Mouse (Mus musculus) liver, embryonic 12.5 days (tissue): Measurements from ENCODE around the gene Zfyve1. TPM values are rescaled to one million over a fixed set of nuclear protein-coding genes. Genes with fewer than 3 reads are reported as not detected.
A peak's percentile ranks its signal among the peaks of the same experiment; 100 is the strongest.
"Not testable (repeated sequence)": the region's sequence is repeated elsewhere in the genome, so short reads cannot be mapped to it uniquely, and the experiment has no call there.

Source experiments
- ATAC-seq: fragments of 200-750 bp; cut with Nextera tagmentation; 2 replicates; pipeline ENCODE4 v1.8.0; 2017; ENCODE audit warnings: moderate number of reproducible peaks, mild to moderate bottlenecking, moderate library complexity
- H3K27ac ChIP-seq: fragments of 300-500 bp; sonication (generic); 2 replicates; pipeline ENCODE4 v1.5.1; 2016; ENCODE audit warnings: mild to moderate bottlenecking
- H3K27me3 ChIP-seq: fragments of 300-500 bp; sonication (generic); replicated peaks from 2 replicates; pipeline ENCODE4 v1.6.1; 2016; ENCODE audit warnings: mild to moderate bottlenecking, moderate library complexity
- H3K36me3 ChIP-seq: fragments of 300-500 bp; sonication (generic); 2 replicates; pipeline ENCODE4 v1.6.1; 2016; ENCODE audit warnings: mild to moderate bottlenecking, moderate library complexity
- H3K4me1 ChIP-seq: fragments of 300-500 bp; sonication (generic); 2 replicates; pipeline ENCODE4 v1.6.1; 2016
- H3K4me2 ChIP-seq: fragments of 300-500 bp; sonication (generic); 2 replicates; pipeline ENCODE4 v1.6.1; 2016; ENCODE audit warnings: mild to moderate bottlenecking, moderate library complexity
- H3K4me3 ChIP-seq: fragments of 300-500 bp; sonication (generic); 2 replicates; pipeline ENCODE4 v1.5.1; 2016; ENCODE audit warnings: mild to moderate bottlenecking, moderate library complexity
- H3K9ac ChIP-seq: fragments of 300-500 bp; sonication (generic); 2 replicates; pipeline ENCODE4 v1.6.1; 2016; ENCODE audit warnings: mild to moderate bottlenecking, moderate library complexity
- H3K9me3 ChIP-seq: fragments of 300-500 bp; sonication (generic); replicated peaks from 2 replicates; pipeline ENCODE4 v1.6.1; 2016; ENCODE audit warnings: mild to moderate bottlenecking, moderate library complexity
- WGBS: fragments of 180-500 bp; shearing (Covaris S2); methylation state at CpG from one replicate; pipeline ENCODE4 v1.1.7; 2016; ENCODE audit not compliant: insufficient replicate concordance; 5-methylcytosine and 5-hydroxymethylcytosine counted together
- polyA plus RNA-seq: library from polyadenylated mRNA; unstranded; fragments of >200 nt; fragmentation: Nextera tagmentation; extraction: Ambion mirVana; gene quantifications from 2 replicates; pipeline ENCODE4 v1.2.1, GENCODE M21; 2016

Zfyve1 gene
- polyA plus RNA-seq: 8.2 and 9.1 TPM in 2 replicates

DNA sequence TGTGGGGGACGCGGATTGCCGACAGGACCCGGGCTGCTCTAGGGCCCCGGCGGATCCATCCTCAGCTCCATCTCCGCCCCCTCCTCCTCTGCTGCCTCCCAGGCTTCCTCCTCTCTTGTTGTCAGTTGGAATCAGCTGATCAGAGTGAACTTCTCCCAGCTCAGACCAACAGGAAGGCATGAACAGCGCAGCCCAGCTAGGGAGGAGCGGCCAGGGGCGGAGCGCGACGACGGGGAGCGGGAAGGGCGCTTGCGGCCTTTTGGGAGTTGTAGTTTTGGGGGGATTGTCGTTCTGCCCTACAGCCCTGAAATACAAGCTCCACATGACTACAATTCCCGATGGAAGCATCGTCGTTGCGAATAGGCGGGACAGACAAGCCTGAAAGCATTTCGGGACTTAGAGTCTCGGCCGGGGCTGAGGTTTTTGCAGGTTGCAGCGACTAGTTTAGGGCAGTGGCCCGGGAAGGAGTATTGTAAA is at the start of gene Zfyve1:
Zfyve1 (minus strand) TSS at position 198 of the 477 bp plus-strand sequence.
- H3K9me3 ChIP-seq: no peaks in the 10 kb centered on the region
- under 1% methylated on average over 28 of the region's 28 CpGs for WGBS
- H3K27me3 ChIP-seq: no peaks in the 10 kb centered on the region
- peaks cover 30% of the 10 kb centered on the region for H3K4me1 ChIP-seq
- peak; percentile 99 for ATAC-seq
- peak within 1 kb of the TSS; percentile 89 for H3K27ac ChIP-seq
- H3K9ac ChIP-seq: peak within 1 kb of the TSS; percentile 95
- H3K36me3 ChIP-seq: peaks cover 21% of the 10 kb centered on the region
- H3K4me3 ChIP-seq: peak within 1 kb of the TSS; percentile 88
- H3K4me2 ChIP-seq: peak within 1 kb of the TSS; percentile 78

DNA sequence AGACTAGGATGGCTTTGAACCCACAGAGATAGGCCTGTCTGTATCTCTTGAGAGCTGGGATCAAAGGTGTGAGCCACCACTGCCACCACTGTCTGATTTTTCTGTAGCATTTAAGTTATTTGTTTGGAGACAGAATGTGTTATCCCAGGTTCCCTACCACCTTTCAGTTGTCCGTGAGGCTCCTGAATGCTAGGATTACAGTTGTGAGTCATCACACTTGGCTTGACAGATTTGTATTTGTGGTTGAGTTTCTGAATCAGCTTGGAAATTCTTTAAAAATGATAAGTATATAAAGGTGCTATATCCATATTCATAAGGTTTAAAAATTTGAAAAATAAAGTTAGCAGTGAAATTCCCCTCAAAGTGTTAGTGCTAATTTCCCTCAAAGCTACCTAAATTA is 46.1 kb upstream of the Zfyve1 start:
- 85% methylated on average over 1 of the region's 1 CpGs for WGBS
- no peak overlapping the region for H3K4me2 ChIP-seq
- no peaks in the 10 kb centered on the region for H3K9me3 ChIP-seq

DNA sequence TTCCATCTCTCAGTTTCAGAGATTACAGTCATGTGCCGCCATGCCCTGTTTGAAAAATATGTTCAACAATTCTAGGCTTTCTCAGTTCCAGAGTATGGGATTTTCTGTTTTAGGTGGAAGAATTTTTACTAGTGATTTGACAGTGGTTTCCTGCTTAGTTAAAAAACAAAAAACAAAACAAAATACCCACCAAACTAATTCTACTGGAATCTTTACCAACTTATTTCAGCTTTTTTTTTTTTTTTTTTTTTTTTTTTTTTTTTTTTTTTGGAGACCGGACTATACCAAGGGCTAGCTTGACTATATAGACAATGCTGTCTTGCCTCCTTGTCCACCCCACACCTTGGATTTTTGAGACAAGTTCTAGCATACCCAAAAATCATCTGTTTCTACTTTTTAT is 44.2 kb upstream of the Zfyve1 start:
- Histone ChIP-seq H3K4me3 (no peak overlapping the region), H3K4me2 (no peak overlapping the region), H3K9ac (no peak overlapping the region), H3K4me1 (0 out of 2 replicates have a peak, but pooled peaks cover 7% of the 10 kb centered on the region), H3K9me3 (no peaks in the 10 kb centered on the region), H3K27me3 (no peaks in the 10 kb centered on the region), H3K27ac (no peak overlapping the region), H3K36me3 (peaks cover 81% of the 10 kb centered on the region)
- no peak for ATAC-seq
- 91% methylated on average over 2 of the region's 2 CpGs for WGBS

More for the DNA sequence above, 46.1 kb upstream of the Zfyve1 start:
- Histone ChIP-seq H3K36me3 (peaks cover 80% of the 10 kb centered on the region), H3K27me3 (no peaks in the 10 kb centered on the region), H3K4me1 (0 out of 2 replicates have a peak, but pooled peaks cover 5% of the 10 kb centered on the region), H3K27ac (no peak overlapping the region), H3K9ac (no peak overlapping the region), H3K4me3 (no peak overlapping the region)
- no peak for ATAC-seq

DNA sequence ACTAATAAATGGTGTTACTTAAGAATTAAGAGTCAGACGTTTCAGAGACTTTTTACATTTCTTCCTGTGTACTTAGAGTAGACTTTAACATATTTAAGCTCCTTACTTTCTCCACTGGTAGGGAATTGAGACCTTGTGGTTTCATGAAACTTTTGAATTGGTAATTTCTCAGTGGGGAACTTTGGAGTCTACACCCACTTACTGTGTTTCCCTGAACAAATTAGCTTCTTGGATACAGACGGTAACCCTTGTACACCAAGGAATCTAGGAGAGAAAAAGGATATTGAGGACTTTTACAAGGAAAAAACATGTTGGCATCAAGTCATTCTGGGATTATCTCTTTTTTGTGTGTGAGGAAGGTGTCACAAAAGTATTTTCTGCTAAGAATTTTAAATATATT is 36.8 kb upstream of the Zfyve1 start:
- WGBS: 39% methylated on average over 2 of the region's 2 CpGs
- H3K9ac ChIP-seq: peak overlapping the region; percentile 97
- H3K27me3 ChIP-seq: no peaks in the 10 kb centered on the region
- peak overlapping the region; percentile 98 for H3K4me3 ChIP-seq
- H3K4me2 ChIP-seq: peak overlapping the region; percentile 80
- H3K9me3 ChIP-seq: no peaks in the 10 kb centered on the region
- H3K4me1 ChIP-seq: peaks cover 24% of the 10 kb centered on the region
- H3K27ac ChIP-seq: no peak overlapping the region
- no peak for ATAC-seq
- H3K36me3 ChIP-seq: peaks cover 35% of the 10 kb centered on the region

DNA sequence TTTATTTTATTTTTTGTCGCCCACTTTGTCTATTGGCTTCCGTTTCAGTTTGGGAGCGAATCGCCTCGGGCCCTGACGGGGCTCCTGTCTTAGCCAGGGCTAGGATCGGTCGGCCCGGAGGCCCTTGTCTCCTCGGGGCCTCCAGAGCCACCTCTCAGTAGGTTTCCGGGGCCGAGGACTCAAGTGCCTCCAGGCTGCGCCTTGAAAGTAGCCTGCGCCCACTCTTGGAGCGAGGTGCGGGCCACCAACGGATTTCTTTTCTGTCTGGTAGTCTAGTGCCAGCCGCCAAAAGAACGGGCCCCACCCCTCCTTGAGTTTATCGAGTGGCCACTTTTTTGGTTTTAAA is 35.6 kb upstream of the Zfyve1 start:
- 0% methylated on average over 20 of the region's 20 CpGs for WGBS
- ATAC-seq: peak; percentile 22
- H3K4me1 ChIP-seq: peaks cover 24% of the 10 kb centered on the region
- H3K9ac ChIP-seq: peak overlapping the region; percentile 97
- H3K27ac ChIP-seq: peak overlapping the region; percentile 93
- peak overlapping the region; percentile 98 for H3K4me3 ChIP-seq
- H3K27me3 ChIP-seq: no peaks in the 10 kb centered on the region
- peaks cover 28% of the 10 kb centered on the region for H3K36me3 ChIP-seq
- H3K4me2 ChIP-seq: peak overlapping the region; percentile 80
- H3K9me3 ChIP-seq: no peaks in the 10 kb centered on the region

DNA sequence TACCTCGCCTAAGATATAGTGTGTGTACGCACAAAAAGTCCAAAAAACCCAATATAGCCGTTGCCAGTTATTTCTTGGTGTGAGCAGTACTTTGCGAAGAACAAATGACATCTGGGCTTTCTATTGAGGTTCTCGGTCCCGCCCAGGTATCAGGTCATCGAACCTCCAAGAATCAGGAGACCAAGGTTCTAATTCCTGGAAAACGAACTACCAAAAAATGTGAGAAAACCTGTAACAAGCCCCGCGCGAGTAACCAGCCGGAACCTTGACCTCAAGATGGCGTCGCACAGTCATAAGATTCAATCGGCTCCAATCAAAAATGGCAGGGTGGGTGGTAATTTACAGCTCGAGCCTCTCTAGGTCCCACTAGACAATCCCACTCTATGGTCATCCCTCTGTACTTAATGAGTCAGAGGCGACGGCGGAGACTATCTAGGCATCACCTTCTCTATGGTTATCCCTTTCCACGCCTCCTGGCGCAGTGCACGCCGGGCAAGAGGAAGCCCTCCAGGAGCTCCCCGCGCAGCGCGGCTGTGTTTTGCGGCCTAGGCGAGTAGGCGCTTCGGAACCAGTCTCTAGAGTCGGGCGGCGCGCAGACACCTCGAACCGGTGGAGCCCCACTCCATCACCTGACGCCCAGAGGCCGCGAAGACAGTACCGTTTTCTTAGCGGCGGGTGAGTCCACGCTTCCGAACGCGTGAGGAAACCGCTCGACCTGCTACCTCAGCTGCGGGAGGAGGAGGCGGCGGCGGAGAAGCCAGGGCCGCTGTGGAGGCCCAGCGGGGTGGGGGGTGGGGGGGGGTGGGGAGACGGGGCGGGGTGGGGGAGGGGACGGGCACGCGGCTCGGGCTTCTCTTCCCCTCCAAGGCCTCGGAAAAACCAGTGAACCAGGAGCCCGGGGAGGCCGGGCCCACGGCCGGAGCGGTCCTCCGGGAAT is 35.0 kb upstream of the Zfyve1 start:
- Histone ChIP-seq H3K9me3 (no peaks in the 10 kb centered on the region), H3K4me1 (peaks cover 24% of the 10 kb centered on the region), H3K27ac (peak overlapping the region; percentile 93), H3K36me3 (peaks cover 22% of the 10 kb centered on the region), H3K4me2 (peak overlapping the region; percentile 80), H3K27me3 (no peaks in the 10 kb centered on the region), H3K9ac (peak overlapping the region; percentile 97), H3K4me3 (peak overlapping the region; percentile 98)
- WGBS: under 1% methylated on average over 63 of the region's 68 CpGs
- peak; percentile 100 for ATAC-seq

DNA sequence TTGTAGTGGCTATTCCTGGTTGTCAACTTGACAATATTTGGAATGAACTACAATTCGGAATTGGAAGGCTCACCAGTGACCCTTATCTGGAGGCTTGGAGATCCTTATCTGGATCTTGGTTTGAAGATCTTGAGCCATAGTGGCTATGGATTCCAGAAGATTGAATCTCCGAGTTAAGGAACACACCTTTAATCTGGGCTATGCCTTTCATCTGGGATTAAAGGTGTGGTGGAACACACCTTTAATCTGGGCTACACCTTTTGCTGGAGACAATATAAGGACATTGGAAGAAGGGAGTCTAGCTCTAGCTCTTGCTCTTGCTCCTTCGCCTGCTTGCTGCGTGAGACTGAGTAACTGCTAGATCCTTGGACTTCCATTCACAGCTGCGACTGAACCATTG is 33.9 kb upstream of the Zfyve1 start, which contains the start of gene Rbm25:
Rbm25 (plus strand) TSS at position 301 of the 400 bp plus-strand sequence.
- peak within 1 kb of the TSS; percentile 74 for H3K4me2 ChIP-seq
- not testable (repeated sequence) for ATAC-seq, H3K27me3 ChIP-seq, H3K9me3 ChIP-seq
- H3K4me3 ChIP-seq: peak within 1 kb of the TSS; percentile 98
- H3K27ac ChIP-seq: peak within 1 kb of the TSS; percentile 93
- H3K36me3 ChIP-seq: peaks cover 11% of the 10 kb centered on the region
- peaks cover 21% of the 10 kb centered on the region for H3K4me1 ChIP-seq
- WGBS: no CpG with 5 or more reads among the region's 5 CpGs
- H3K9ac ChIP-seq: peak within 1 kb of the TSS; percentile 97

DNA sequence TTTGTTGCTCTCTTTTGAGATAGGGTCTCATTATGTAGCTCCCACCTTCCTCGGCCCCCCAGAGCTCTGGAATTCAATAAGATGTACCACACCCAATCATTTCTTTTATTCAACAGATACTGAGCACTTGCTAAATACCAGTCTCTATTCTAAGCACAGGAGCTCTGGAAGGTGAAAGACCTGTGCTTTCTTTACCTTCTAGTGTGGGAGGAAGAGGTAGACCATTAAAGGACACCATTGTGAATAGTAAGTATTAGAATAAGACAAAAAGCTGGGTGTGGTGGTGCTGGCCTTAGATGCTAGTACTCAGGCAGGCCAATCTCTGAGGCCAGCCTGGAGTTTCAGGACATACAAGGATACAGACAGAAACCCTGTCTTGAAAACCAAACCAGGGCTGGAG is 27.3 kb upstream of the Zfyve1 start:
- WGBS: 63% methylated on average over 1 of the region's 1 CpGs
- H3K4me3 ChIP-seq: no peak overlapping the region
- peaks cover 9% of the 10 kb centered on the region for H3K27me3 ChIP-seq
- no peak overlapping the region for H3K4me2 ChIP-seq
- no peak overlapping the region for H3K9ac ChIP-seq
- H3K36me3 ChIP-seq: no peaks in the 10 kb centered on the region
- ATAC-seq: no peak
- H3K4me1 ChIP-seq: no peaks in the 10 kb centered on the region; the same call in 1 of the 2 replicates
- H3K27ac ChIP-seq: no peak overlapping the region
- no peaks in the 10 kb centered on the region for H3K9me3 ChIP-seq

DNA sequence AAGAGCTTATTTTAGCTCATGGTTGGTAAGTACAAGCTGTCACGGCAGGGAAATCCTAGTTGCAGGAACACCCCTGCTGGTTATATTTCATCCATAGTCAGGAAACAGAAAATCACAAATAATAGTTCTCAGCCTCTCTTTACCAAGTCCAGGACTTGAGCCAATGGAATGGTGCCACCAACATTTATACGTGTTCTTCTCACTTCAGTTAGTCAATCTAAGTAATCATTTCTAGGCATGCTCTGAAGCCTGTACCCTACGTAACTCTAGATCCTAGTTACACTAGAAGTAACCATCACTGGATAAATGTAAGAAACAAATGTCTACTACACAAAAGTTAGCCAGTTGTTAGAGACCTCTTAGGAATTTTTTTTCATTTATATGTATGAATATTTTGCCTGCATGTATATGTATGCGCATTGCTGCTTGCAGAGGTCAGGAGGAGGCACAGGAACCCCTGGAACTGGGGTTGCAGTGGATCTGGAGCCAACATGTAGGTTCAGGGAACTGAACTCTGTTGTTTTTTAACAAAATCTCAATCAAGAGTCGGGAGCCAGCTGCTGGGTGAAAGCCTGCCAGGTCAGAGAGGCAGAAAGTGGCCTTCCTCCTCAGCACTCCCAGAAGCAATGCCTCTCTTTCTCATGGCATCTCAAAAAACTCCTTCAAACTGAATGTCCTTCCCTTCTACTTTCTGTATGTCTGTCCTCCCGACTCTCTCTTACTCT is 25.2 kb upstream of the Zfyve1 start:
- Histone ChIP-seq H3K36me3 (no peaks in the 10 kb centered on the region), H3K27me3 (peaks cover 9% of the 10 kb centered on the region), H3K27ac (no peak overlapping the region), H3K4me3 (no peak overlapping the region), H3K9ac (no peak overlapping the region), H3K4me2 (no peak overlapping the region), H3K9me3 (no peaks in the 10 kb centered on the region), H3K4me1 (no peaks in the 10 kb centered on the region; the same call in 1 of the 2 replicates)
- ATAC-seq: no peak
- 66% methylated on average over 6 of the region's 6 CpGs for WGBS

DNA sequence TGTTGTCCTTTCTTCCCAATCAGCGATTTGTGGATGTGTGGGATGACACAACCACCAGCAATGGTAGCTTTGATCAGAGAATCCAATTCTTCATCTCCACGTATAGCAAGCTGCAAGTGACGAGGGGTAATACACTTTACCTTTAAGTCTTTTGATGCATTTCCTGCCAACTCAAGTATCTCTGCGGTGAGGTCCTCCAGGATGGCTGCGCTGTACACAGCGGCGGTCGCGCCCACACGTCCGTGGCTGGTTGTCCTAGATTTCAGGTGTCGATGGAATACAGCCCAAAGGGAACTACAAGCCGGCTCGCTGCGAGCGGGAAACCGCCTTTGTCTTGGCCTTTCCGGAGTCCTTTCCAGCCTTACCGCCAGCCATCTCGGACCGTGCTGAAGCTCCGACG is 23.7 kb upstream of the Zfyve1 start:
- not testable (repeated sequence) for H3K9me3 ChIP-seq, H3K4me1 ChIP-seq, H3K36me3 ChIP-seq, H3K27me3 ChIP-seq, H3K9ac ChIP-seq, H3K27ac ChIP-seq, ATAC-seq
- Histone ChIP-seq H3K4me2 (peak overlapping the region; percentile 55), H3K4me3 (0 out of 2 replicates have a peak overlapping the region, but pooled peaks have one; percentile 11)
- WGBS: 43% methylated on average over 23 of the region's 23 CpGs

DNA sequence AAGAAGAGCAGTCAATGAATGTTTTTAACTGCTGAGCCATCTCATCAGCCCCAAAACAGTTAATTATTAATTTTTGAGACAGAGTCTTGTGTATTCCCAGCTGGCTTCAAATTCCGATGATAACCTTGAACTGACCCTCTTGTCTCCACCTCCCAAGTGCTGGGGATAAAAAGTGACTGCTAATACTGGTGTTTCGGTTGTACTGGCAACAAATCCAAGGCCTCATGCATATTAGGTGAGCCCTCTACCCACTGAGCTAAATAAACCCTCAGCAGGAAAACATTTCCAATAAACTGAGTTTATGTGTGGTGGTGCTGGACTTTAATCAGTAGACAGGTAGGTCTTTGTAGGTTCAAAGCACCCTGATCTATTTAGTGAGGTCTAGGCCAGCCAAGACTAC is 22.0 kb upstream of the Zfyve1 start:
- Histone ChIP-seq H3K27me3 (peaks cover 9% of the 10 kb centered on the region), H3K36me3 (no peaks in the 10 kb centered on the region), H3K4me3 (no peak overlapping the region), H3K9ac (no peak overlapping the region), H3K4me1 (no peaks in the 10 kb centered on the region; the same call in 1 of the 2 replicates), H3K27ac (no peak overlapping the region), H3K4me2 (no peak overlapping the region), H3K9me3 (no peaks in the 10 kb centered on the region)
- WGBS: 68% methylated on average over 2 of the region's 2 CpGs
- no peak for ATAC-seq

DNA sequence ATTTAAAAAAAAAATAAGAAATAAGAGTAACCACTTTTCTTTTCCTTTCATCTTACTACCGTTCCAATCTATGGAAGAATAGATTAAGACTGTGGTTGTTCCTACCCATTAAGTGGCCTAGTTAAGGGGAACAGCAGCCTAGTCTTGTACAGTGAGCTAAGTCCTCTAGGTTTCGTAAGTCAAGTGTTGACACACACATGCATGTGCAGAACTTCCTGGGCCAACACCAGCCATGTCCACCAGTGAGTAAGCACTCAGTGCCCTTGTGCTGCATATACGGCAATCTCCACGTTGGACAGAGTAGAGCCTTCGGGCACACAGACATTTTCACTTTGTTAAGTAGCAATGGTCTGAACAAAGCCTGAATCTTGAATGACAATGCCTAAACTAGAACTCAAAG is 20.2 kb upstream of the Zfyve1 start:
- Histone ChIP-seq H3K4me3 (no peak overlapping the region), H3K36me3 (no peaks in the 10 kb centered on the region), H3K4me1 (no peaks in the 10 kb centered on the region; the same call in 1 of the 2 replicates), H3K9ac (no peak overlapping the region), H3K27ac (no peak overlapping the region), H3K9me3 (no peaks in the 10 kb centered on the region), H3K27me3 (peaks cover 5% of the 10 kb centered on the region), H3K4me2 (no peak overlapping the region)
- no peak for ATAC-seq
- WGBS: 83% methylated on average over 5 of the region's 5 CpGs
